Mouse (Mus musculus): ENCODE data around the gene Ahsg. TPM values are rescaled to one million over a fixed set of nuclear protein-coding genes. Genes with fewer than 3 reads are reported as not detected.

The Ahsg gene
- 0.17 TPM in 1 of 2 replicates, not detected in the other for polyA plus RNA-seq (2014; fragmentation: Nextera tagmentation; extraction: Ambion mirVana)

DNA sequence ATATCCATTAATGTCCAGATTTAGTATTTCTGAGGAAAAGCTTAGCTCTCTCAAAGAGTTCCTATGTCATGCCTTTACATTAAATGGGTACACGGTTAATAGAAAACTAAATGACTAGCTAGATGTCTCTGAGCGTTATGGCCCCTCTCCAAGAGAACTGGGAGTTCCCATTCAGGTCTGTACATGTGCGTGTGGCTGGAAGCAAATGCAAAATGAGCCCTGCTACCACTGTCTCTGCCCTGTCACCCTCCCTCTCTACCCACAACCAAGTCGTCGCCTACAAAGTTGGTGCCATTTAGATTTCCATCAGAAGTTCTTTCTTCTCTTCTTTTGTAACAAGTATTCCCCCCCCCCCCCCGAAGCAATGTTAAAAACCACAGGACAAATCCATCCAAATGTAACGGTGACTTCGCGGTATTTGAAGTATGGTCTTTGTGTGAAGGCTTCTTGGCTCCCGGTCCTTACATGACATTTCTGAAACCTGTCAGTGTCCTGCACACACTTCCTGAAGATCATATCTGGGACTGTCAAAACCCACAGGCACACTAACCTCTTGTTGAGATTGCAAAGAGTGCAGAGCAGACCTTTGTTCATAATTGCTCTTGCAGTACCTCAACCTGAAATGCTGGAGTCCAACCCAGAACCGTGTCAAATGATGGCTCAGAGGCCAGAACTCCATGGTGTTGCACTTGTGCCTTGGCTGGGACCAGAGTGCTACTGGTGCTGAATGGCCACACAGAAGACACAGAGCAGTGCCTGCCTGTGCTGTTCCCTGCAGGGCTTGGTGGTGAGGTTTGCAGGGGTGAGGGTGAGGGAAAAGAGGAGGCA is at the start of gene Ahsg:
Gene Ahsg, plus strand, starts transcription at position 595 of the 828 bp plus-strand sequence.
- ATAC-seq (replicated peaks; ENCODE audit: insufficient number of reproducible peaks, low FRiP score, low TSS enrichment, low read depth) (no peak; the same call in 1 of the 2 replicates), DNase-seq (ENCODE audit: low spot score) (no peak)
- Histone ChIP-seq H3K4me2 (ENCODE audit: low read depth, low read length) (no peak within 1 kb of the TSS), H3K4me3 (ENCODE audit: low read depth, low read length) (no peak within 1 kb of the TSS), H3K9me3 (replicated peaks; ENCODE audit: control insufficient read depth, low read length) (no peaks in the 10 kb centered on the region), H3K27ac (replicated peaks; ENCODE audit: low read depth, low read length) (no peak within 1 kb of the TSS), H3K9ac (replicated peaks; ENCODE audit: low read length) (no peak within 1 kb of the TSS), H3K4me1 (ENCODE audit: control insufficient read depth, insufficient read depth, low read length) (no peaks in the 10 kb centered on the region), H3K27me3 (ENCODE audit: control insufficient read depth, insufficient read depth, low read length) (no peaks in the 10 kb centered on the region), H3K36me3 (replicated peaks; ENCODE audit: control insufficient read depth, insufficient read depth, low read depth, low read length) (no peaks in the 10 kb centered on the region)
- WGBS: 90% methylated on average over 11 of the region's 11 CpGs

GRCm38 (mm10) chr16:22842871-22843270 is 48.2 kb upstream of the Ahsg start:
- 93% methylated on average over 5 of the region's 5 CpGs for WGBS
- H3K27ac ChIP-seq (replicated peaks; ENCODE audit: low read depth, low read length): no peak overlapping the region

DNA sequence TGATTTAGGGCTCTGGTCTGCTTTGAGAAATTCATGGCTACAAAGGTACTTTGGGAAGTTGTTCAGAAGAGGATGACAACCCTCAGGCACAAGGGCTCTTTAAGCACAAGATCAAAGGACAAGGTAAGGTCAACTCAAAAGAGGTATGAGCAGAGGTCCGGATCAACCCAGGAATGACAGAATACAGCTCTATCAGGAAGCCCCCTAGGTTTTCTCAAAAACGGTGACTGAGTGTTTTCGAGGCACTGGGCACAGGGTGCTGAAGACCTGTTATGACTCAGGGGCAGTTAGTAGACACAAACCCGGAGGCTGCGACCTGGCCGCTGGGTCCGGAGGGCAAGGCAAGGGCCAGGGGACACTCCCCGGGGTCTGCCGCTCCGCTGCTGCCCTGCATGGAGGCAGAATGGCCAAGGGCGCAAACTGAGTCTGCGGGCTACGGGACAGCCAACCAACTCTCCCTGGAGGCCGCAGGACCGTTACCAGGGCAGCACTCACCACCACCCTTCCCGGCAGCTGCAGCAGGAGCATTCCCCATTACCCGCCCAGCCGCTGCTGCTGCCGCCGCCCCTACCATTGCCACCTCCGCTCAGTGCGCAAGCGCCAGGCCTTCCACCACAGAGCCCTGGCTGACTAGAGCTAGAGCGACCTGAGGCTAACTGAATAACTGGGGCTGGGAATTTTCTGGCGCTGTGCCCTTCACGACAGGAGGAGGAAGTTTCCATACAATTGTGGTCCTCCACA is 46.8 kb upstream of the Ahsg start:
- H3K4me3 ChIP-seq (ENCODE audit: low read depth, low read length): peak overlapping the region; percentile 45
- H3K27ac ChIP-seq (replicated peaks; ENCODE audit: low read depth, low read length): no peak overlapping the region
- ATAC-seq (replicated peaks; ENCODE audit: insufficient number of reproducible peaks, low FRiP score, low TSS enrichment, low read depth) (peak; percentile 91), DNase-seq (ENCODE audit: low spot score) (peak; percentile 80)
- H3K9me3 ChIP-seq (replicated peaks; ENCODE audit: control insufficient read depth, low read length): no peaks in the 10 kb centered on the region
- H3K4me2 ChIP-seq (ENCODE audit: low read depth, low read length): peak overlapping the region; percentile 89
- no peaks in the 10 kb centered on the region for H3K36me3 ChIP-seq (replicated peaks; ENCODE audit: control insufficient read depth, insufficient read depth, low read depth, low read length)
- 6% methylated on average over 25 of the region's 26 CpGs for WGBS
- H3K9ac ChIP-seq (replicated peaks; ENCODE audit: low read length): peak overlapping the region; percentile 75
- no peaks in the 10 kb centered on the region for H3K27me3 ChIP-seq (ENCODE audit: control insufficient read depth, insufficient read depth, low read length)
- H3K4me1 ChIP-seq (ENCODE audit: control insufficient read depth, insufficient read depth, low read length): no peaks in the 10 kb centered on the region

More at GRCm38 (mm10) chr16:22842871-22843270, 48.2 kb upstream of the Ahsg start:
- Histone ChIP-seq H3K9ac (replicated peaks; ENCODE audit: low read length) (no peak overlapping the region), H3K4me3 (ENCODE audit: low read depth, low read length) (no peak overlapping the region), H3K27me3 (ENCODE audit: control insufficient read depth, insufficient read depth, low read length) (no peaks in the 10 kb centered on the region), H3K9me3 (replicated peaks; ENCODE audit: control insufficient read depth, low read length) (no peaks in the 10 kb centered on the region), H3K4me1 (ENCODE audit: control insufficient read depth, insufficient read depth, low read length) (no peaks in the 10 kb centered on the region), H3K36me3 (replicated peaks; ENCODE audit: control insufficient read depth, insufficient read depth, low read depth, low read length) (no peaks in the 10 kb centered on the region; the same call in 1 of the 2 replicates), H3K4me2 (ENCODE audit: low read depth, low read length) (no peak overlapping the region)
- no peak for ATAC-seq (replicated peaks; ENCODE audit: insufficient number of reproducible peaks, low FRiP score, low TSS enrichment, low read depth)
- DNase-seq (ENCODE audit: low spot score): no peak

- ATAC-seq (replicated peaks; ENCODE audit: insufficient number of reproducible peaks, low FRiP score, low TSS enrichment, low read depth): no peak
- Histone ChIP-seq H3K9me3 (replicated peaks; ENCODE audit: control insufficient read depth, low read length) (no peaks in the 10 kb centered on the region), H3K9ac (replicated peaks; ENCODE audit: low read length) (peak overlapping the region; percentile 75; the same call in 1 of the 2 replicates), H3K4me2 (ENCODE audit: low read depth, low read length) (peak overlapping the region; percentile 89), H3K36me3 (replicated peaks; ENCODE audit: control insufficient read depth, insufficient read depth, low read depth, low read length) (no peaks in the 10 kb centered on the region), H3K27ac (replicated peaks; ENCODE audit: low read depth, low read length) (no peak overlapping the region), H3K27me3 (ENCODE audit: control insufficient read depth, insufficient read depth, low read length) (no peaks in the 10 kb centered on the region), H3K4me1 (ENCODE audit: control insufficient read depth, insufficient read depth, low read length) (no peaks in the 10 kb centered on the region), H3K4me3 (ENCODE audit: low read depth, low read length) (no peak overlapping the region)
- DNase-seq (ENCODE audit: low spot score): no peak
- 71% methylated on average over 5 of the region's 5 CpGs for WGBS
These were observed 46.2 kb upstream of the Ahsg start for GRCm38 (mm10) chr16:22844834-22845233.

DNA sequence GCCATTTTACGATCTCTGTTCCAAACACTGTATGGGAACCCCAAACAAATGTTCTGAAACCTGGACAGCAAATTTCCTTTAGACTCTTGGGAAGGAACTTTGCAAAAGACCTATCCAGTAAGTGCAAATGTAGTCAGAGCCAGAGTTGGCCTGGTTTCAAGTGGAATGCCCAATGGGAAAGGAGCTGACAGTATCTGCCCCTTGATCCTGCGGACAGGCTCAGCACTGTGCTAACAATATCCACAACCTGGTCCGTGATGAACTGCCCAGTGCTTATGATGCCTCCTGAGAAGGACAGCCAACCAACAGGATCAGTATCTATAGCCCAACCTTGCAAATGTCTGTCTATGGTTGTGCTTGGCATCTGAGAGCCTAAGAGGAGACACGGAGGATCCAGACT is 45.6 kb upstream of the Ahsg start:
- Histone ChIP-seq H3K27me3 (ENCODE audit: control insufficient read depth, insufficient read depth, low read length) (no peaks in the 10 kb centered on the region), H3K9me3 (replicated peaks; ENCODE audit: control insufficient read depth, low read length) (no peaks in the 10 kb centered on the region), H3K27ac (replicated peaks; ENCODE audit: low read depth, low read length) (no peak overlapping the region), H3K4me3 (ENCODE audit: low read depth, low read length) (no peak overlapping the region), H3K36me3 (replicated peaks; ENCODE audit: control insufficient read depth, insufficient read depth, low read depth, low read length) (no peaks in the 10 kb centered on the region), H3K4me2 (ENCODE audit: low read depth, low read length) (no peak overlapping the region), H3K4me1 (ENCODE audit: control insufficient read depth, insufficient read depth, low read length) (no peaks in the 10 kb centered on the region), H3K9ac (replicated peaks; ENCODE audit: low read length) (no peak overlapping the region)
- 86% methylated on average over 4 of the region's 4 CpGs for WGBS
- ATAC-seq (replicated peaks; ENCODE audit: insufficient number of reproducible peaks, low FRiP score, low TSS enrichment, low read depth) (no peak), DNase-seq (ENCODE audit: low spot score) (no peak)

- Histone ChIP-seq H3K27me3 (ENCODE audit: control insufficient read depth, insufficient read depth, low read length) (no peaks in the 10 kb centered on the region), H3K27ac (replicated peaks; ENCODE audit: low read depth, low read length) (no peak overlapping the region), H3K4me1 (ENCODE audit: control insufficient read depth, insufficient read depth, low read length) (no peaks in the 10 kb centered on the region), H3K9me3 (replicated peaks; ENCODE audit: control insufficient read depth, low read length) (no peaks in the 10 kb centered on the region), H3K4me3 (ENCODE audit: low read depth, low read length) (no peak overlapping the region), H3K4me2 (ENCODE audit: low read depth, low read length) (no peak overlapping the region), H3K36me3 (replicated peaks; ENCODE audit: control insufficient read depth, insufficient read depth, low read depth, low read length) (no peaks in the 10 kb centered on the region), H3K9ac (replicated peaks; ENCODE audit: low read length) (no peak overlapping the region)
- ATAC-seq (replicated peaks; ENCODE audit: insufficient number of reproducible peaks, low FRiP score, low TSS enrichment, low read depth): no peak
- WGBS: 95% methylated on average over 1 of the region's 1 CpGs
- DNase-seq (ENCODE audit: low spot score): no peak
These were observed 43.4 kb upstream of the Ahsg start for GRCm38 (mm10) chr16:22847686-22848085.

DNA sequence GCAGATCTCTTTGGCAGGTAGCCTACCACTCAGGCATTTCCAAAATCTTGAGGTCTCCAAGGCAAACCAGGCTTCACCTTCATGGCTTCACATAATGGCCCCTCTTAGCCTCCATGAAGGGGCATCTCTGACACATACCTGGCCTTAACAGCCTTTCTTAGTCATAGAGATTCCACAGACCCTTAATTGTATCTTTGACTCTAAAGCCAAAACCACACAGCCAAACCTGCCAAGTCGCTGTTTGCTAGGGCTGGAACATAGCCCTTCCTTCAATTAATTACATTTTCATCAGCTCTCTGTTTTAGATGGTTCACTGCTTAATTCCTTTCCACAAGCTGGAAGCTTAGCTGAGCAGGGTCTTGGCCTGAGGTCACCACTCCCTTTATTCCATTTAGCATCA is 42.7 kb upstream of the Ahsg start:
- H3K9ac ChIP-seq (replicated peaks; ENCODE audit: low read length): no peak overlapping the region
- H3K4me1 ChIP-seq (ENCODE audit: control insufficient read depth, insufficient read depth, low read length): no peaks in the 10 kb centered on the region
- ATAC-seq (replicated peaks; ENCODE audit: insufficient number of reproducible peaks, low FRiP score, low TSS enrichment, low read depth) (no peak), DNase-seq (ENCODE audit: low spot score) (no peak)
- 93% methylated on average over 1 of the region's 1 CpGs for WGBS
- no peak overlapping the region for H3K4me3 ChIP-seq (ENCODE audit: low read depth, low read length)
- no peak overlapping the region for H3K4me2 ChIP-seq (ENCODE audit: low read depth, low read length)
- no peaks in the 10 kb centered on the region for H3K9me3 ChIP-seq (replicated peaks; ENCODE audit: control insufficient read depth, low read length)
- no peaks in the 10 kb centered on the region for H3K27me3 ChIP-seq (ENCODE audit: control insufficient read depth, insufficient read depth, low read length)
- no peaks in the 10 kb centered on the region for H3K36me3 ChIP-seq (replicated peaks; ENCODE audit: control insufficient read depth, insufficient read depth, low read depth, low read length)
- no peak overlapping the region for H3K27ac ChIP-seq (replicated peaks; ENCODE audit: low read depth, low read length)

GRCm38 (mm10) chr16:22852709-22853108 is 38.4 kb upstream of the Ahsg start:
- H3K4me3 ChIP-seq (ENCODE audit: low read depth, low read length): no peak overlapping the region
- ATAC-seq (replicated peaks; ENCODE audit: insufficient number of reproducible peaks, low FRiP score, low TSS enrichment, low read depth): no peak
- H3K4me1 ChIP-seq (ENCODE audit: control insufficient read depth, insufficient read depth, low read length): no peaks in the 10 kb centered on the region
- H3K27ac ChIP-seq (replicated peaks; ENCODE audit: low read depth, low read length): no peak overlapping the region
- no peaks in the 10 kb centered on the region for H3K36me3 ChIP-seq (replicated peaks; ENCODE audit: control insufficient read depth, insufficient read depth, low read depth, low read length)
- no peak overlapping the region for H3K4me2 ChIP-seq (ENCODE audit: low read depth, low read length)
- 90% methylated on average over 4 of the region's 4 CpGs for whole genome bisulfite sequencing
- no peaks in the 10 kb centered on the region for H3K9me3 ChIP-seq (replicated peaks; ENCODE audit: control insufficient read depth, low read length)
- H3K27me3 ChIP-seq (ENCODE audit: control insufficient read depth, insufficient read depth, low read length): no peaks in the 10 kb centered on the region
- no peak overlapping the region for H3K9ac ChIP-seq (replicated peaks; ENCODE audit: low read length)
- no peak for DNase-seq (ENCODE audit: low spot score)
